In genomic region chr7:40539789-40540188, GRCm38 (mm10) we compare ENCODE assay signal across 17 mouse cellular contexts.
DNase-seq lines count a peak whose midpoint lies in the region; ATAC-seq and TF ChIP-seq lines count a peak whose summit lies in the region.
"Had no signal": no experiment of that assay in that cellular context is flagged by ENCODE, and none has a peak within 500 bp of the region (broad histone marks: within the 10 kb centered on the region; RNA-seq: fewer than 3 reads in every experiment).

No protein-coding gene starts in this region.

- no peak for TF ChIP-seq CTCF in brain, embryonic 14.5 days (IDR thresholded peaks at IDR 0.05; ENCODE audit: borderline replicate concordance, extremely low read depth, insufficient read depth, insufficient read length)

- no peak for TF ChIP-seq POLR2A in brain, embryonic 14.5 days (IDR thresholded peaks at IDR 0.05; ENCODE audit: borderline replicate concordance, extremely low read depth, insufficient read depth, insufficient read length, poor library complexity, severe bottlenecking)
- no peak for TF ChIP-seq POLR2A in limb, embryonic 14.5 days (IDR thresholded peaks at IDR 0.05; ENCODE audit: borderline replicate concordance, extremely low read depth, insufficient read depth, insufficient read length)

- no peak for DNase-seq in forebrain, embryonic 11.5 days (ENCODE audit: low spot score)
- peak; percentile 33 for DNase-seq in left cerebral cortex, postnatal 4 days
- no peak for DNase-seq in left cerebral cortex, adult 9 months (ENCODE audit: low spot score in 2 of 2)
- peak; percentile 65 for DNase-seq in brain, embryonic 14.5 days (ENCODE audit: low read depth)
- DNase-seq in limb, embryonic 14.5 days (ENCODE audit: low spot score), result peak; percentile 70
- no peak for DNase-seq in gastrocnemius, adult 18-20 months (ENCODE audit: low spot score)
- DNase-seq: heart, adult 11 months; heart, postnatal 14 days; kidney, adult 11 months; lung, postnatal 4 days; thymus, adult 18-20 months had no signal

- H3K9me3 ChIP-seq in forebrain, embryonic 16.5 days (ENCODE audit: control insufficient read depth, low read length), result no peaks in the 10 kb centered on the region
- no peaks in the 10 kb centered on the region for H3K9me3 ChIP-seq in forebrain, embryonic 11.5 days (ENCODE audit: control insufficient read depth, low read length)
- H3K9me3 ChIP-seq in limb, embryonic 14.5 days (ENCODE audit: control insufficient read depth, low read length), result 0 out of 2 replicates have a peak, but pooled peaks cover 4% of the 10 kb centered on the region
- H3K9me3 ChIP-seq: heart, embryonic 12.5 days; lung, embryonic 15.5 days; stomach, embryonic 15.5 days had no signal

- 52% methylated on average over 5 of the region's 5 CpGs for WGBS in forebrain, embryonic 16.5 days
- WGBS in forebrain, embryonic 11.5 days, result 88% methylated on average over 5 of the region's 5 CpGs
- 51% methylated on average over 5 of the region's 5 CpGs for WGBS in limb, embryonic 14.5 days

- H3K4me1 ChIP-seq in forebrain, embryonic 16.5 days (replicated peaks; ENCODE audit: control insufficient read depth, insufficient read depth, low read length), result no peaks in the 10 kb centered on the region
- no peaks in the 10 kb centered on the region for H3K4me1 ChIP-seq in forebrain, embryonic 11.5 days (replicated peaks; ENCODE audit: control insufficient read depth, insufficient read depth, low read length)
- peaks cover 3% of the 10 kb centered on the region; the same call in 1 of the 2 replicates for H3K4me1 ChIP-seq in limb, embryonic 14.5 days (ENCODE audit: control insufficient read depth, insufficient read depth, low read length)
- H3K4me1 ChIP-seq: heart, embryonic 12.5 days; lung, embryonic 15.5 days; stomach, embryonic 15.5 days had no signal

- no peaks in the 10 kb centered on the region for H3K27me3 ChIP-seq in forebrain, embryonic 16.5 days (replicated peaks; ENCODE audit: control insufficient read depth, insufficient read depth, low read length)
- H3K27me3 ChIP-seq in forebrain, embryonic 11.5 days (ENCODE audit: control insufficient read depth, insufficient read depth, low read length), result no peaks in the 10 kb centered on the region
- H3K27me3 ChIP-seq in limb, embryonic 14.5 days (ENCODE audit: control insufficient read depth, insufficient read depth, low read length), result no peaks in the 10 kb centered on the region
- H3K27me3 ChIP-seq: heart, embryonic 12.5 days; lung, embryonic 15.5 days; stomach, embryonic 15.5 days had no signal

- intact Hi-C loops in left cerebral cortex, postnatal 4 days (cut with DNase I), result loop anchor here (2.0 kb wide), 1 partner anchor 47 kb away; no protein-coding TSS in a partner anchor

- H3K9ac ChIP-seq in forebrain, embryonic 16.5 days (replicated peaks; ENCODE audit: low read depth, low read length), result no peak overlapping the region
- no peak overlapping the region for H3K9ac ChIP-seq in forebrain, embryonic 11.5 days (ENCODE audit: low read length)
- H3K9ac ChIP-seq in limb, embryonic 14.5 days (ENCODE audit: low read depth, low read length, severe bottlenecking), result no peak overlapping the region
- H3K9ac ChIP-seq: heart, embryonic 12.5 days; liver, embryonic 14.5 days; lung, embryonic 15.5 days; stomach, embryonic 15.5 days had no signal

- ATAC-seq in forebrain, embryonic 16.5 days, result peak; percentile 36
- ATAC-seq in forebrain, embryonic 11.5 days (replicated peaks; ENCODE audit: low FRiP score), result no peak
- peak; percentile 32; the same call in 1 of the 2 replicates for ATAC-seq in limb, embryonic 14.5 days (ENCODE audit: low FRiP score, low read depth)

- H3K4me2 ChIP-seq in forebrain, embryonic 16.5 days (ENCODE audit: low read length), result no peak overlapping the region
- no peak overlapping the region for H3K4me2 ChIP-seq in forebrain, embryonic 11.5 days (ENCODE audit: low read depth, low read length, severe bottlenecking)
- H3K4me2 ChIP-seq in limb, embryonic 14.5 days (replicated peaks; ENCODE audit: low read depth, low read length, severe bottlenecking), result no peak overlapping the region
- H3K4me2 ChIP-seq: heart, embryonic 12.5 days; lung, embryonic 15.5 days; stomach, embryonic 15.5 days had no signal

- H3K36me3 ChIP-seq in forebrain, embryonic 16.5 days (ENCODE audit: control insufficient read depth, insufficient read depth), result no peaks in the 10 kb centered on the region
- H3K36me3 ChIP-seq in forebrain, embryonic 11.5 days (ENCODE audit: control insufficient read depth, insufficient read depth, low read length), result no peaks in the 10 kb centered on the region
- no peaks in the 10 kb centered on the region for H3K36me3 ChIP-seq in limb, embryonic 14.5 days (ENCODE audit: control insufficient read depth, insufficient read depth, low read length)
- H3K36me3 ChIP-seq: heart, embryonic 12.5 days; lung, embryonic 15.5 days; stomach, embryonic 15.5 days had no signal

- no peak overlapping the region for H3K27ac ChIP-seq in forebrain, embryonic 16.5 days (ENCODE audit: low read length)
- no peak overlapping the region for H3K27ac ChIP-seq in forebrain, embryonic 11.5 days (ENCODE audit: low read depth, low read length)
- H3K27ac ChIP-seq in limb, embryonic 14.5 days (replicated peaks; ENCODE audit: low read depth, low read length), result no peak overlapping the region
- H3K27ac ChIP-seq: liver, embryonic 14.5 days; lung, embryonic 15.5 days; stomach, embryonic 15.5 days had no signal

- H3K4me3 ChIP-seq in forebrain, embryonic 16.5 days (replicated peaks; ENCODE audit: low read length), result no peak overlapping the region
- H3K4me3 ChIP-seq in forebrain, embryonic 11.5 days (ENCODE audit: low read depth, low read length), result no peak overlapping the region
- H3K4me3 ChIP-seq in limb, embryonic 14.5 days (replicated peaks; ENCODE audit: low read length), result no peak overlapping the region
- H3K4me3 ChIP-seq: erythroblast, embryonic 14.5 days; heart, embryonic 12.5 days; lung, embryonic 15.5 days; stomach, embryonic 15.5 days had no signal

Comparison
In these comparisons a context has a peak if more than half of its experiments do, and no peak if none do; other contexts are left out.
1. DNase-seq: peak in left cerebral cortex, postnatal 4 days (single experiment), brain, embryonic 14.5 days (single experiment) and limb, embryonic 14.5 days (single experiment); none in forebrain, embryonic 11.5 days (single experiment), left cerebral cortex, adult 9 months (0 of 2) and gastrocnemius, adult 18-20 months (single experiment).